Mouse (Mus musculus) duodenum, adult 2 months (tissue): ENCODE measurements around the gene Syngr2. TPM values are rescaled to one million over a fixed set of nuclear protein-coding genes. Genes with fewer than 3 reads are reported as not detected.

Experiments
- polyA plus RNA-seq: library from polyadenylated mRNA; depleted of rRNA; stranded (reverse); fragments of >200 nt; gene quantifications from 2 replicates; pipeline ENCODE4 v1.2.3, GENCODE M21; 2012; ENCODE audit warnings: low replicate concordance; rRNA removed

Gene Syngr2
- polyA plus RNA-seq, result 210 and 223 TPM in 2 replicates

GRCm38 (mm10) chr11:117809407-117810311 lies at the start of gene Syngr2, which contains the start of gene Gm20708:
TSS of gene Syngr2 (plus strand) at chr11:117809668.
TSS of gene Gm20708 (plus strand) at chr11:117809668.

GRCm38 (mm10) chr11:117781993-117782704 lies 27.3 kb upstream of the Syngr2 start, which contains the start of the genes Tmc8 and Tmc6:
TSS of gene Tmc8 (plus strand) at chr11:117782076.
TSS of gene Tmc6 (minus strand) at chr11:117782198.

GRCm38 (mm10) chr11:117797511-117798159 lies 11.8 kb upstream of the Syngr2 start, which contains the start of gene 6030468B19Rik:
TSS of gene 6030468B19Rik (plus strand) at chr11:117797660.

GRCm38 (mm10) chr11:117825333-117826101 lies 16.0 kb downstream of the Syngr2 start, which contains the start of the genes Afmid and Tk1:
TSS of gene Afmid (plus strand) at chr11:117825924.
TSS of gene Tk1 (minus strand) at chr11:117826092.

GRCm38 (mm10) chr11:117848985-117849671 lies 39.7 kb downstream of the Syngr2 start, which contains the start of gene Birc5:
TSS of gene Birc5 (plus strand) at chr11:117849251.

GRCm38 (mm10) chr11:117860601-117861000 lies 51.1 kb downstream of the Syngr2 start, which contains the start of gene Tmem235:
TSS of gene Tmem235 (plus strand) at chr11:117860752.

Other genes starting within 250 kb of the Syngr2 start
- gene Tnrc6c, start 155.4 kb upstream of the Syngr2 start, polyA plus RNA-seq, result 6.7 and 8.7 TPM in 2 replicates
- gene Tmc8, start 27.6 kb upstream of the Syngr2 start, polyA plus RNA-seq, result 45.0 and 97.1 TPM in 2 replicates
- 61.1 and 63.0 TPM in 2 replicates for gene Tmc6, start 27.5 kb upstream of the Syngr2 start, polyA plus RNA-seq
- gene 6030468B19Rik, start 12.0 kb upstream of the Syngr2 start, polyA plus RNA-seq, result 0.23 and 0.49 TPM in 2 replicates
- gene Gm20708, start within 50 bp of the Syngr2 start, polyA plus RNA-seq, result not detected in 2 replicates
- gene Afmid, start 16.3 kb downstream of the Syngr2 start, polyA plus RNA-seq, result 9.9 and 13.1 TPM in 2 replicates
- 42.7 and 62.2 TPM in 2 replicates for gene Tk1, start 16.4 kb downstream of the Syngr2 start, polyA plus RNA-seq
- 12.5 and 20.8 TPM in 2 replicates for gene Birc5, start 39.6 kb downstream of the Syngr2 start, polyA plus RNA-seq
- 0.21 TPM in 1 of 2 replicates, not detected in the other for gene Tmem235, start 51.1 kb downstream of the Syngr2 start, polyA plus RNA-seq
- gene Tha1, start 63.8 kb downstream of the Syngr2 start, polyA plus RNA-seq, result 26.0 and 66.8 TPM in 2 replicates
- 28.3 and 61.4 TPM in 2 replicates for gene Socs3, start 160.4 kb downstream of the Syngr2 start, polyA plus RNA-seq
- gene Pgs1, start 176.6 kb downstream of the Syngr2 start, polyA plus RNA-seq, result 37.3 and 49.9 TPM in 2 replicates